In the genomic region with DNA sequence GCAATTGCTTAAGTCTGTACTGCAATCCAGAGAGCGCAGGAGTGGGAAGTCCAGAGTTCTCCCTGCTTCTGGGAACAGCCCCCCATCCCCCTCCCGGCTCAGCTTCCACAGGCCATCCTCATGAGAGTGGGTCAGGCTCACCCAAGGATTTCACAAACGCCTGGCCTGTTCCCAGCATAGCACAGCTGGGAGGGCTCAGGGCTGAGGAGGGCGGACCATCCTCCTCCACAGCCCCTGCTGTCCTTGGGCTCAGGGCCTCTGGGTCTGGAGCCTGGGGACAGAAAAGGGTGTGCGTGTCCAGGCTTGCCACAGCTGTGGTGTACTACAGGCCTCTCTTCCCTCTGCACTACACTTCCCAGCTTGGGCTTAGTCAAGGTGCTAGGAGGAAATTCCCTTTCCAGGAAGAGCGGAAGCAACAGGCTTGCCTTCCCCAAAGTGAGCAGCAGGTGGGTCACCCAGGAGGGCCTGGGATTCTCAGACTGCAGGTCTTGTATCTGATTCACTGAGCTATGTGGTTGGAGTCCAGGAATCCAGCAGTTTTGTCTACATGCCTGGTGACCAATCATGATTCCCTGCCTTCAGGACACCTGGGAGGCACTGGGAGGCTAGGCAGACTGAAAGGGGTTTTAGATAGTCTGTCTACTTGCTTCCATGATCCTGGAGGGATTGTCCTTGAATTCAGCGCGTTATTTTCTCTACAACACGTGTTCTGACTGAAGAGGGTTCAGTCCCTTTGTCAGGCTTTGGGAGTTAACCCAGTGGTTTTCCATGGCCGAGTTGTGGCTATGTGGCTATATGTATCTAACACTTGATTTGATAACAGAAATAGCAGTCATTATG, we compare ENCODE assay signal across 7 mouse cellular contexts. TPM values are rescaled to one million over a fixed set of nuclear protein-coding genes. Genes with fewer than 3 reads are reported as not detected.
DNase-seq lines count a peak whose midpoint lies in the region; ATAC-seq and TF ChIP-seq lines count a peak whose summit lies in the region.

No protein-coding gene starts in this region.

- peak overlapping the region; percentile 92 for H3K27ac ChIP-seq in embryonic facial prominence, embryonic 13.5 days
- peak overlapping the region; percentile 93 for H3K27ac ChIP-seq in heart, embryonic 16.5 days (ENCODE audit: low read length)
- H3K27ac ChIP-seq in stomach, postnatal 0 days (replicated peaks), result peak overlapping the region; percentile 94

- peaks cover 11% of the 10 kb centered on the region; the same call in 1 of the 2 replicates for H3K36me3 ChIP-seq in embryonic facial prominence, embryonic 13.5 days
- H3K36me3 ChIP-seq in heart, embryonic 16.5 days (ENCODE audit: control insufficient read depth, insufficient read depth), result no peaks in the 10 kb centered on the region
- H3K36me3 ChIP-seq in stomach, postnatal 0 days (ENCODE audit: control insufficient read depth, insufficient read depth, low read length), result peaks cover 6% of the 10 kb centered on the region

- peaks cover 11% of the 10 kb centered on the region for H3K27me3 ChIP-seq in embryonic facial prominence, embryonic 13.5 days
- peaks cover 11% of the 10 kb centered on the region; the same call in 1 of the 2 replicates for H3K27me3 ChIP-seq in heart, embryonic 16.5 days (ENCODE audit: control insufficient read depth, insufficient read depth, low read length)
- no peaks in the 10 kb centered on the region for H3K27me3 ChIP-seq in stomach, postnatal 0 days (ENCODE audit: control insufficient read depth, insufficient read depth, low read length)

- peak overlapping the region; percentile 97 for H3K4me2 ChIP-seq in embryonic facial prominence, embryonic 13.5 days
- peak overlapping the region; percentile 87 for H3K4me2 ChIP-seq in heart, embryonic 16.5 days (ENCODE audit: low read depth, low read length)
- peak overlapping the region; percentile 73; the same call in 1 of the 2 replicates for H3K4me2 ChIP-seq in stomach, postnatal 0 days (replicated peaks; ENCODE audit: low read depth)

- peaks cover 71% of the 10 kb centered on the region for H3K4me1 ChIP-seq in embryonic facial prominence, embryonic 13.5 days
- peaks cover 51% of the 10 kb centered on the region for H3K4me1 ChIP-seq in heart, embryonic 16.5 days (ENCODE audit: control insufficient read depth, insufficient read depth, low read length)
- H3K4me1 ChIP-seq in stomach, postnatal 0 days (replicated peaks; ENCODE audit: control insufficient read depth, insufficient read depth), result peaks cover 22% of the 10 kb centered on the region

- no peak overlapping the region; the same call in 1 of the 2 replicates for H3K4me3 ChIP-seq in embryonic facial prominence, embryonic 13.5 days
- no peak overlapping the region for H3K4me3 ChIP-seq in heart, embryonic 16.5 days (ENCODE audit: low read length)
- no peak overlapping the region for H3K4me3 ChIP-seq in stomach, postnatal 0 days (ENCODE audit: low read depth, low read length)

- no peak for ATAC-seq in embryonic facial prominence, embryonic 13.5 days (ENCODE audit: insufficient number of reproducible peaks, insufficient read depth, low FRiP score, low TSS enrichment, low read depth)
- peak; percentile 15; the same call in 1 of the 2 replicates for ATAC-seq in heart, embryonic 16.5 days (replicated peaks; ENCODE audit: extremely low read depth, insufficient read depth, low FRiP score)
- peak; percentile 73 for ATAC-seq in stomach, postnatal 0 days (ENCODE audit: low FRiP score, low TSS enrichment)

- peak overlapping the region; percentile 32; the same call in 1 of the 2 replicates for H3K9ac ChIP-seq in embryonic facial prominence, embryonic 13.5 days
- H3K9ac ChIP-seq in heart, embryonic 16.5 days (ENCODE audit: low read length), result peak overlapping the region; percentile 60
- H3K9ac ChIP-seq in stomach, postnatal 0 days (ENCODE audit: low read length), result peak overlapping the region; percentile 28; the same call in 1 of the 2 replicates

- TF ChIP-seq EP300 in stomach, postnatal 0 days (optimal IDR thresholded peaks at IDR 0.05), result no peak

- 33% methylated on average over 10 of the region's 10 CpGs for WGBS in embryonic facial prominence, embryonic 13.5 days
- WGBS in heart, embryonic 16.5 days, result 32% methylated on average over 10 of the region's 10 CpGs
- 17% methylated on average over 10 of the region's 10 CpGs for WGBS in stomach, postnatal 0 days

- no peaks in the 10 kb centered on the region for H3K9me3 ChIP-seq in embryonic facial prominence, embryonic 13.5 days
- H3K9me3 ChIP-seq in heart, embryonic 16.5 days (replicated peaks; ENCODE audit: control insufficient read depth, low read length), result no peaks in the 10 kb centered on the region
- no peaks in the 10 kb centered on the region for H3K9me3 ChIP-seq in stomach, postnatal 0 days (ENCODE audit: control insufficient read depth, low read length)

- DNase-seq in adrenal gland, adult (ENCODE audit: inconsistent age in 2 of 2, low spot score in 1 of 2), result peak; percentile 88 to 95
- DNase-seq in kidney, postnatal 14 days, result peak; percentile 91
- DNase-seq in lung, postnatal 4 days, result peak; percentile 87 to 96
- DNase-seq in stomach, postnatal 0 days (ENCODE audit: low spot score), result peak; percentile 77
- DNase-seq in cerebellum, postnatal 36 days, result no peak

- TF ChIP-seq CTCF in stomach, postnatal 0 days (IDR thresholded peaks at IDR 0.05; ENCODE audit: low read depth), result no peak

RNA-seq across cellular contexts. Expression of gene Socs3, which starts 7.4 kb away (rescaled TPM):
- 12.7 and 15.0 TPM in 2 replicates for polyA plus RNA-seq in embryonic facial prominence, embryonic 13.5 days (2015; fragmentation: Nextera tagmentation; extraction: Ambion mirVana)
- polyA plus RNA-seq in heart, embryonic 16.5 days (2015; fragmentation: Nextera tagmentation; extraction: Ambion mirVana), result 7.2 and 8.2 TPM in 2 replicates
- polyA plus RNA-seq in stomach, postnatal 0 days (2015; fragmentation: Nextera tagmentation; extraction: Ambion mirVana), result 13.5 and 15.7 TPM in 2 replicates

RNA-seq across cellular contexts. Expression of gene Pgs1, which starts 23.6 kb away (rescaled TPM):
- 37.4 and 39.5 TPM in 2 replicates for polyA plus RNA-seq in embryonic facial prominence, embryonic 13.5 days (2015; fragmentation: Nextera tagmentation; extraction: Ambion mirVana)
- 26.9 and 28.9 TPM in 2 replicates for polyA plus RNA-seq in heart, embryonic 16.5 days (2015; fragmentation: Nextera tagmentation; extraction: Ambion mirVana)
- 28.7 and 29.4 TPM in 2 replicates for polyA plus RNA-seq in stomach, postnatal 0 days (2015; fragmentation: Nextera tagmentation; extraction: Ambion mirVana)

Comparison
In these comparisons a context has a peak if more than half of its experiments do, and no peak if none do; other contexts are left out.
1. DNase-seq: peak in adrenal gland, adult (2 of 2), kidney, postnatal 14 days (single experiment), lung, postnatal 4 days (2 of 2) and stomach, postnatal 0 days (single experiment); none in cerebellum, postnatal 36 days (0 of 2).
2. Peak in every context shown above with its lines, with median percentiles within 50 percentile points of each other: H3K27ac ChIP-seq, H3K4me2 ChIP-seq and H3K9ac ChIP-seq.